Mouse (Mus musculus): Measurements from ENCODE around the gene Brf1.

GRCm38 (mm10) chr12:112917486-112917885, 83.0 kb downstream of the Brf1 start:
- TF ChIP-seq CTCF (IDR thresholded peaks at IDR 0.05; ENCODE audit: control insufficient read depth, insufficient read depth, insufficient read length) (no peak), MYOD1 (IDR thresholded peaks at IDR 0.05; ENCODE audit: control insufficient read depth, insufficient read length, low read depth) (no peak), USF1 (IDR thresholded peaks at IDR 0.05; ENCODE audit: low read depth) (no peak), MYOG (IDR thresholded peaks at IDR 0.05; ENCODE audit: control insufficient read depth, extremely low read depth, insufficient read length) (no peak), MAX (IDR thresholded peaks at IDR 0.05) (no peak)

All from C2C12 (cell line).